Mouse (Mus musculus) heart, adult 2 months (tissue): ENCODE measurements at regions not wholly inside any gene's neighbourhood (a gene's known extent, or its start where the extent isn't known, plus 50 kb on each side); places are given as distances from the start of the nearest gene placed in this dataset.

Source experiments
- CTCF ChIP-seq: fragments of 200-600 bp; IDR thresholded peaks from 2 replicates; pipeline ENCODE4 v1.8.1; 2022; ENCODE audit warnings: antibody characterized with exemption, mild to moderate bottlenecking, moderate library complexity
- POLR2A ChIP-seq: fragments of 200-500 bp; IDR thresholded peaks from 2 replicates; pipeline ENCODE4 v1.6.1; 2011; ENCODE audit warnings: mild to moderate bottlenecking, low read depth, low read length, control low read depth; ENCODE audit not compliant: insufficient read depth

GRCm38 (mm10) chr4:55798099-55798498 is 265.8 kb upstream of the Klf4 start:
- no peak for TF ChIP-seq POLR2A
- TF ChIP-seq CTCF: no peak
